Mouse (Mus musculus): ENCODE measurements around the gene Rrp7a.
A peak's percentile ranks its signal among the peaks of the same experiment; 100 is the strongest.
"Not testable (repeated sequence)": the region's sequence is repeated elsewhere in the genome, so short reads cannot be mapped to it uniquely, and the experiment has no call there.

The Rrp7a gene

DNA sequence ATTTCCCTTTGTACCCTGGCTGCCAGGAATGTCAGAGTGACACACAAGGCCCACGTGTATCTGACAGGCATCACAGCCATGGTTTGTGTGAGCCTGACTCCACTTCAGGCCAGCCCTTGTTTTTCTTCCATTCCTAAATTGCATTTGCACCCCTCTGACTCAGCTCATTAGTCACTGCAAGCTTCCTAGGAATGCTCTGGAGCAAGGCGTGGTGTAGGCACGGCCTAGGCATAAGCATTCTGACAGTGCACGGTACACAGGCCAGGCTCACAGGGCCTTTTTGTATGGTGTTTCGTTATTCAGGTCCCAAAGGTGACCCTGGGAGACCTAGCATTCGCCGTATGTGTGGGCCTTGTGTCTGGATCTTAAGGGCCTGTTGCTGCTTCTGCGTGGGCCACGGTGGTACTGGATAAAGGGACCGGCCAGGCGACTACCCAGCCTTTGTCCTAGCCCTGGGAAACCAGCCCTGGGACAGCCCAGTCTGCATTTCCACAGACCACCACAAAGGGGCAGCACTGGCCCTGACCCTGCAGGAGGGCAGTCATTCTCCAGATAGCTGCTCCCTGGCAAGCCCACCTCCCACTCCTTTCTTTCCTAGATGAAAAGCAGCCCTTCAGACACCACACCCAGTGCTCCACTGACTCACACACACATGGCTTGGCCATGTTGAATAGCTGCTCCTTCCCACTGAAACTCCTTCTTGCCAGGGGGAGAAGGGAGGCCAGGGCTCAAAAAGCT is 34.5 kb upstream of the Rrp7a start:
- DNase-seq (ENCODE audit: low spot score) = no peak

DNA sequence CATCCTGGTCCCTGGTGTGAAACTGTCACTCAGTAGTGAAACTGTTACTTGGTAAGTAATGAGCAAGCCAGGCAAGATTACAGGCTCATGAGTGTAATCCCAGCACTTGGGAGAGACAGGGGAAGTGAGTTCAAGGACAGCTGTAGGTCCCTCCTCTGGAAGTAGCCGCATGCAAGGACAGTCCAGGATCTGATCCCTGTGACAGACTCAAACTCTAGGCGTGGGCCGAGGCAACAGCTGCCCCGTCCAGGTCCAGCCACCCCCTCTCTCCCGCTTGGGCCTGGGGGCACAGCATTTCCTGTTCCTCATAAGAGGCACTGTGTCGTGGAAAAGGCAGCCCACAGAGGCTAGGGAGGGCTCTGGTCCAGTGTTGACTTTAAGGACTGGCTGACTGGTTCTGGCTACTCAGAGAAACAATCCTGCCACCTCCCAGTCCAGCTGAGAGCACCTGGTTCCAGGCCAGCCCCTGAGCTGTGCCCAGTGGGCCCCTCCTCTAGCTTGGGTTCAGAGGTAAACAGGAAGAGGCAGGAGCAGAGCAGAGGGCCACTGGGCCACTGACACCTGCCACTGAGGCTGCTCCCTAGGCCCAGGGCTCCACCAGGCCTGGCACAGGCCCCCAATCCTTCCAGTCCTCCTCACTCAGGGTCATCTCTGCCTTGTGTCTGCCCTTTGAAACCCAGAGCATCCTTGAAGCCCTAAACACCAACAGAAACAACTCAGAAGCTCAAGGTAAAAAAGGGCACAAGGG is 33.2 kb upstream of the Rrp7a start:
- peak; percentile 55 for DNase-seq (ENCODE audit: low spot score)

DNA sequence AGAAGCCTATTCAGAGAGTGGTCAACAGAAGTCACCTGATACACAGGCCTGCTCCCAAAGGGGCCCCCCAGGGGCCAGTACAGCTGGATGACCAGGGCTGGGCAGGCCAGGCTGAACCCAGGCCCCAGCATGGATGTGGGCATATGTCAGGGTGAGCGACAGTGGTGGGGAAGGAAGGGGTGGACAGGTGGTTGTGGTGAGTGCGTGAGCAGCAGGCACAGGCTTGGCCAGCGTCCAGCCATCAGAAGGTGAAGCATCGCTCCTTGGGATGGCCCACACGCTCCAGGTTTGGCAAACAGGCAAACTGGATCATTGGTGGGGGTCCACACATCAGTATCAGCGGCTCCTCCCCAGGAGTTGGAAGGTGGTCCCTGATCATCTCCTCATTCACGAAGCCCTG is 31.7 kb upstream of the Rrp7a start:
- DNase-seq (ENCODE audit: low spot score) = no peak

DNA sequence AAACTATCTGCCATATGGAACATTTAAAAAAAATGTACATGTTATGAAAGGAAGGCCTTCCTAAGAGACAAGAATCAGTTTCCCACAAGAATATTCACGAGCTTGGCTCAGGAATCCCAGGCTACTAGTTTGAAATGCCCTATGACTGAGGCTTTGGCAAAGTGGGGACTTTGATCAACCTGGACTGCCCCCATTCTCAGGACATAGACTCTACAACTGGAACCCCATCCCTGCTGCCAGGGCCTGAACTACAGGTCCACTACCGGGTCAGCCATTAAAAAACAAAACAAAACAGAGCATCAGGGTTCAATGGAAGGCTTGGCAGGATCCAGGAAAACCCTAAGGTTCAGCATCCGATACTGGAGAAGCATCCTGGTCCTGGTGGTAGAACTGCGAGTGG is 28.1 kb upstream of the Rrp7a start:
- no peak for DNase-seq (ENCODE audit: low spot score)

GRCm38 (mm10) chr15:83150073-83150442 is 27.5 kb upstream of the Rrp7a start:
- no peak for DNase-seq (ENCODE audit: low spot score)

DNA sequence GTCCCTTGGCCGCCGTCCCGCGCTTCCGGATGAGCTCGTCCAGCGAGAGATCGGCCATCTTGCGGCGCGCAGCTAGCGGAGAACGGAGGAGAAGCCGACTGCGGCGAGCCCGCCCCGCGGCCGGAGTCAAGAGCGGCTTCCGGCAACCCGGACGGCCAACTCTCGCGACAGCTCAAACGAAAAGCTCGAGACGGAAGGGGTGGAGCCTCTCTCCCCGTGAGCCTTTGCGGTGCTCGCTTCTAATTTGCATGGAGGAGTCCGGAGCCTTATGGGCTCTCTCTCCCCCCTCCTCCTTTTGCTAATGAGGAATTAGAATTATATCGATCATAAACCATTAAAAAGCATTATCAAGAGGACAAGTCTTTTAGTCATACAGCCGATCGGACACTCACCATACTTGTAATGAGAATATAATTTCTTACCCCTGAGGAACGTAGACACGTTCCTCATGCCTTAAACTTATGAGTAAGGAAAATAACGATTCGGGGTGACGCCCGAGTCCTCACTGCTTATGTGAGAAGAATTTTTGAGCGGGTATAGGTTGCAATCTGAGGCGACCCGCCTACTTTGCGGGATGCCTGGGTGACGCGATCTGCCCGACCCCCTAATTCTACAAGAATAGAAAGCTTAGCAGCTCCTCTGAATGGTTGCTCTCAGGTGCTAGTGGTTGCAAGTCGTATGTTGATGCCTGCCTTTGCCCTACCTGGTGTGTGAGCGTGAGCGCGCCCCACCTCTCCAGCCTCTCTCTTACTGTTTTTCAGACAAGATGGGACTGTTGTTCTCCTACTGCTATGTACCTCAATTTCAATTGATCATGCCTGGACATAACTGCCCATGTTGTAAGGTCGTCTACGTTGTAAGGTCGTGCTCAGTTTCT is 26.8 kb upstream of the Rrp7a start, which contains the start of gene Poldip3:
Poldip3 (minus strand) TSS at position 189 of the 877 bp plus-strand sequence.
- peak; percentile 95 for DNase-seq (ENCODE audit: low spot score)

DNA sequence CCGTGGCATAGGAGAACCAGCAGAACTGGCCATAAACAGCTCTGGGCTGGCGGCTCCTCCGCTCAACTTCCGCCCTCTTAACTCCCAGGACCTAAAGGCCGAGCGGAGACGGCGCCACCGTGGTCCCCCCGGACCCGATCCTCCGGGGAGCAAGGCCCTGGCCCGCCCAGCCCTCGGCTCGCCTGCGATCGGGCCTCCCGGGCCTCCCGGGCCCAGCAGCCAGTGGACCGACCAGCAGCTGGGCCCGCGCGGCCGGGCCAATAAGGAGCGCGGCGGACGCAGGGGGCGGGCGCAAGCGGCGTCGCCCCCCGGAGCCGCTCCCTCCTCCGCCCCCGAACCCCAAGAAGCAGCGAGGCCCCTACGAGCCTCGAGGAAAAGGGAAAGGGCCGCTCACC is 26.2 kb upstream of the Rrp7a start:
- DNase-seq (ENCODE audit: low spot score) = no peak

- no peak for DNase-seq (ENCODE audit: low spot score)
Observed at GRCm38 (mm10) chr15:83148395-83148794, 25.8 kb upstream of the Rrp7a start.

GRCm38 (mm10) chr15:83145541-83145940 is 22.9 kb upstream of the Rrp7a start:
- no peak for DNase-seq (ENCODE audit: low spot score)

DNA sequence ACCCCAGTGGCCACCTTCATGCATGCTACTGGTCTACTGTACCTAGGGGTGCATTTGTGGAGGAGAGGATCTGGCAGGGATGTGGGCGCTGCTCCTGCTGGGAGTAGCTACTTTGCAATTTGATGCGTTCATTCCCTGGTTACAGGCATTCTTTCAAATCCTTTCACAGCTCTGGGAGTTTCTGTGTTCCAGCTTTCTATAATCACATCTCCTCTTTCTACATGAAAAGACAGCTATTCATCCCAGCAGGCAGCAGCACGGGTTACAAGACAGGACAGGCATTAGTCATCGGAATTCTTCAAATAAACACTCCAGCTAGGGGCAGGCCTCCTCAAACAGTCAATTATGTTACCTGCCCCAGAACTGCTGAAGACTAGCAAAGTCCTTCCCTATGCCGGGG is 20.3 kb upstream of the Rrp7a start:
- DNase-seq (ENCODE audit: low spot score) = no peak

DNA sequence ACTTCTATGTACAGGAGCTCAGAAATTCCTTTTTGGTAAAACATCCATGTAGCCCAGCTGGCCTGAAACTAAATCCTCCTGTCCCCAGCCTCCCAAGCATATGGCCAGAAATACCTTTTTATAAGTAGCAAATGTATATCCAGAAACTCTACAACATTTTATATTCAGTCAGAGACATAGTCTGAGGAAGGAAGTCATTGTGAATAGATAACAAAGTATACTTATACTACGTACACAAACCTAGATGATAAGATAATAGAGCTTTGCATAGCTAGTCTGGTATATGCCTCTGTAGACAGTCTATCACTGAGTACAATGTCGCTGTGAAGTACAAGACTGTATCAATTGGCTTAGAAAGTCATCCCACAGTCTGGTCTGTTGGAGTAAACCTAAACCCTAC is 13.1 kb upstream of the Rrp7a start:
- DNase-seq (ENCODE audit: low spot score) = no peak

DNA sequence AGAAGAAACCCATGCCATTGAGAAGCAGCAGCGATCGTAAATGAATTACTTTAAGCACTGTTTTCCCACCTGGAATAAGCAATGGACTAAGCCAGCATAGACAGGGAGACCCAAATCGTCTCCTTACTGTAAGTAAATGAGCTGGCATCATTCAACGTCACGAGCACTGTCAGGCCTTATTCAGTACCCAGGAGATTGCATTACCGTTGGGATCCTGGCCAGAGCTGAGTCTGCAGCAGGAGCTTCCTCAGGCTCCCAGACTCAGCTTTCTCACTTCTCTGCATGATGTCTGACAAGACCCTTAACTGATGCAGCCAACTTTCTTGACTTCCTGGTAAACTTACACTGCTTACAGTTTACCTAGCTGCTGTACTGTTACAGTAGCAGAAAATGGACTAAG is 12.1 kb upstream of the Rrp7a start:
- DNase-seq (ENCODE audit: low spot score) = no peak

GRCm38 (mm10) chr15:83129530-83130231 is 7.1 kb upstream of the Rrp7a start:
- no peak for DNase-seq (ENCODE audit: low spot score)

DNA sequence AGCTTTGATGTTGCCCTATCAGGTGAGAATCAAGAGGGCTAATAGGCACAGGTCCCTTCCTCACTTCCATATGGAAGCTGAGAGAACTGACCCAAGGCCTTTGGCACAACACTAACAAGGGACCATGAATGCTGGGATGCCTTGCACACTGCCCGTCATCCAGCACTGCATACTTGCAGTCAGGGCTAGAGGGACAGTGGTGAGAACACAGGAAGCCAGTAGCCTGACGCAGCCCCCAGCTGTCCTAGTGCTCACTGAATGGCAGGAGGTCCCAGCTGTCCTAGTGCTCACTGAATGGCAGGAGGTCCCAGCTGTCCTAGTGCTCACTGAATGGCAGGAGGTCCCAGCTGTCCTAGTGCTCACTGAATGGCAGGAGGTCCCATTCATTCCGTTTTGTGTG is 4.4 kb upstream of the Rrp7a start:
- not testable (repeated sequence) for DNase-seq (ENCODE audit: low spot score)

GRCm38 (mm10) chr15:83126582-83126981 is 4.0 kb upstream of the Rrp7a start:
- no peak for DNase-seq (ENCODE audit: low spot score)

- no peak for DNase-seq (ENCODE audit: low spot score)
Observed at GRCm38 (mm10) chr15:83124625-83125024, 2.0 kb upstream of the Rrp7a start.

- no peak for DNase-seq (ENCODE audit: low spot score)
Observed at GRCm38 (mm10) chr15:83121709-83122565, 664 bp downstream of the Rrp7a start.

- no peak for DNase-seq (ENCODE audit: low spot score)
Observed at GRCm38 (mm10) chr15:83118360-83118759, 4.2 kb downstream of the Rrp7a start.

- no peak for DNase-seq (ENCODE audit: low spot score)
Observed at GRCm38 (mm10) chr15:83115071-83115470, 7.5 kb downstream of the Rrp7a start.

DNA sequence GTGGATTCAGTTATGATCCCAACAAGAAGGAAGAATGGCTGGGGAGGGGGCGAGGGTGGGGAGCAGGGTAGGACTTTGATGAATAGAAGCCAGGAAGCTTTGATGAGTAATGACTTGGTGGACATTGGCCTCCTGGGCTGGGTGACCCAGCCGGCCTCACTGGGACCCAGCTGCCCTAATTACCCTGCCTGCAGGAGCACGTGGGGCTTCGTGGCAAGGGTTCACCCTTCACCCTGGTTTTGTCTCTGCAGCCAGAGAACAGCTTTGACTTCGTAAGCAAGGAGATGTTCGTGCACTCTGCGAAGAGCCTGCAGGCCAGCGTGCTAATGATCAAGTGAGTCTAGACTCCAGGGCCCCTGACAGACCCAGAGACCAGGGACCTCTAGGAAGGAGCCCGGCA is 8.5 kb downstream of the Rrp7a start:
- no peak for DNase-seq (ENCODE audit: low spot score)

GRCm38 (mm10) chr15:83112898-83113297 is 9.7 kb downstream of the Rrp7a start:
- DNase-seq (ENCODE audit: low spot score) = peak; percentile 53
